Mouse (Mus musculus) liver (tissue): ENCODE measurements around the gene Hepacam2.
A peak's percentile ranks its signal among the peaks of the same experiment; 100 is the strongest.
"Not testable (repeated sequence)": the region's sequence is repeated elsewhere in the genome, so short reads cannot be mapped to it uniquely, and the experiment has no call there.

ENCODE experiments used
- DNase-seq: peaks from one replicate; pipeline ENCODE4 v3.0.0-alpha.2; 2020; ENCODE audit warnings: mixed read lengths

Gene Hepacam2

GRCm38 (mm10) chr6:3463026-3463425 lies 35.1 kb downstream of the Hepacam2 start:
- DNase-seq, result no peak

GRCm38 (mm10) chr6:3455944-3456536 lies 42.1 kb downstream of the Hepacam2 start:
- DNase-seq, result no peak

DNA sequence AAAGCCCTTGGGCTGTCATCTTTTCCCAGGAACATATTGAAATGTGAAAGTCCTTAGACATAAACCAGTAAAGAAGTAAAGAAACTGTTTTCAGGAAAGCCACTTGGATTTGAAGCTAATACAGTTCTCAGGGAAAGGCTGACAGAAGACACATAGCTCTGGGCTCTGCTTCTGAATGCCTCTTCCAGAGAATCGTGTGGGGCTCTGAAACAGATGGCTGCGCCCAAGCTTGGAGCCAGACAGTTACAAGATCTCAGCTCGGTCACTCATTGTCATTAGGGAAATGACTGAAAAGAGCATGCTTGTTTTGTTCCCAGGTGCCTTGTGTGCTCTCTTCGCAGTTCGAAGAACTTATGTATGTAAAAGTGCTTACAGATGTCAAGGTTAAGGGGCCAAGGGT lies 43.7 kb downstream of the Hepacam2 start:
- DNase-seq, result no peak

DNA sequence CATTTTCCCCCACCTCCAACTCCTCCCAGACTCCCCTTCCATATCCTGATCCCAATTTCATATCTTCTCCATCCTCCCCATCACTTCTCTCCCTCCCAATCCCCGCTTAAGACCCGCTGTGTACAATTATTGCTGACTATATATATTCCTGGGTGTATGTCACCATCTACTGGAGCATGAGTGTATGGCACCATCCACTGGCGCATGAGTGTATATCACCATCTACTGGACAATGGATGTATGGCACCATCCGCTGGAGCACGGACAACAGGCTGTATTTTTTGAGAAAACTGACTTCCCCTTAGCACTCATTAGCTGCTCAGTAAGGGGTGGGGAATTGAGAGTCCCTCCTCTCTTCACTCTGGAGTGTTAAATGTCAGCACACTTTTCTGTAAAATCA lies 50.7 kb downstream of the Hepacam2 start:
- DNase-seq, result peak; percentile 48

GRCm38 (mm10) chr6:3443905-3444304 lies 54.2 kb downstream of the Hepacam2 start:
- DNase-seq, result no peak

DNA sequence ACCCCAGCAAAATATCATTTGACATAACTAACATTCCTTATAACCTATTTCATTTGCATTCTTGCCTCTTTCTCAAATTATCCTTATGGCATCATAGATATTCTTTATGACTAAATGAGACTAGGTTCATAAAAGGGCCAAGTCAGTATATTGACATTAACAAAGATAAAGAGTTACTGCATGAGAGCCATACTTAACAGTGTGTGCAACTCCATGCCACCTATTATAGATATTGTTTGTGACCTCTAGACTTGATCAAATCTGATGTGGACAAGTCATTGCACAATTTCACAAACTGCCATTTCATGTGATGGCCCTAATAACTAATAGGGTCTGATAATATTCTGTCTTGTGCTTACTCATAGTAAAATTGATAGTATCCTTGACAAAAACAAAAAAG lies 62.0 kb downstream of the Hepacam2 start:
- no peak for DNase-seq

GRCm38 (mm10) chr6:3430976-3431375 lies 67.1 kb downstream of the Hepacam2 start:
- not testable (repeated sequence) for DNase-seq

DNA sequence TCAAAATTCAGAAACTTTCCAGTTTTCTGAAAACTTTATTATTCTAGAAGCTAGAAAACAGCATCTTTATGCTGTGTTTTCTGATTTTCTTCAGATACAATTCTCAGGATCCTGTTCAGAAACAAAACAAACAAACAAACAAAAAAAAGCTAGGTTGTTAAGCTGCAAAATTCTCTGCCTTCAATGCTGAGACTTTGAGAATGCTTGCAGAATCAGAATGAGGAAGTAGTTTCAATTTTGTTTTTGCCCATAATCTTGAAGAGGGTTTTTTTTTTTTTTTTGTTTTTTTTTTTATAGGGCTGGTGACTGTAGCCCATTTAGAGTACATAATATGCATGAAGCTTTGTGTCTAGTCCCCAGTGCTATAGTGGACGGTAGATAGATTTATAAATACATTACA lies 71.1 kb downstream of the Hepacam2 start:
- DNase-seq, result no peak

GRCm38 (mm10) chr6:3425333-3425732 lies 72.8 kb downstream of the Hepacam2 start:
- DNase-seq, result not testable (repeated sequence)

GRCm38 (mm10) chr6:3424613-3425277 lies 73.4 kb downstream of the Hepacam2 start:
- not testable (repeated sequence) for DNase-seq
